Mouse (Mus musculus): Measurements from ENCODE around the gene Btbd35f15. TPM values are rescaled to one million over a fixed set of nuclear protein-coding genes. Genes with fewer than 3 reads are reported as not detected.
"Not testable (repeated sequence)": the region's sequence is repeated elsewhere in the genome, so short reads cannot be mapped to it uniquely, and the experiment has no call there.

Gene Btbd35f15
- not detected for total RNA-seq (2021)
- long read RNA-seq, experiment 1, result 0 reads
- long read RNA-seq, experiment 2, result 0 reads

- not testable (repeated sequence) for DNase-seq (ENCODE audit: low spot score in 2 of 2)
These were observed at the start of gene Btbd35f15 for GRCm38 (mm10) chrX:33577214-33577613. Gene Btbd35f15 (minus strand): TSS chrX:33577314.

Other genes with a start within 250 kb of the Btbd35f15 start
- gene Btbd35f13, start 79.9 kb upstream of the Btbd35f15 start, total RNA-seq (2021), result not detected
- gene Btbd35f14, start 125.0 kb upstream of the Btbd35f15 start, total RNA-seq (2021), result not detected

All from layer of hippocampus, postnatal 14 days (tissue).